Mouse (Mus musculus) ovary, postnatal 10 days (tissue): ENCODE results near the gene Tcp11.

ENCODE experiments used
- DNase-seq: peaks from one replicate; pipeline ENCODE4 v3.0.0; 2022; ENCODE audit warnings: low spot score

Gene Tcp11

GRCm38 (mm10) chr17:28084395-28084905 lies 4.0 kb upstream of the Tcp11 start:
- DNase-seq = no peak

GRCm38 (mm10) chr17:28082863-28083262 lies 2.4 kb upstream of the Tcp11 start:
- DNase-seq = no peak

- no peak for DNase-seq
These were observed 1.4 kb upstream of the Tcp11 start for GRCm38 (mm10) chr17:28081856-28082255.

- no peak for DNase-seq
These were observed 946 bp upstream of the Tcp11 start for GRCm38 (mm10) chr17:28081385-28081784.

GRCm38 (mm10) chr17:28080817-28081165 lies 352 bp upstream of the Tcp11 start:
- no peak for DNase-seq

GRCm38 (mm10) chr17:28079618-28080017 lies 821 bp downstream of the Tcp11 start:
- peak; percentile 66 for DNase-seq

GRCm38 (mm10) chr17:28078028-28078427 lies 2.4 kb downstream of the Tcp11 start:
- DNase-seq = no peak

GRCm38 (mm10) chr17:28074486-28074885 lies 6.0 kb downstream of the Tcp11 start:
- DNase-seq = no peak

GRCm38 (mm10) chr17:28072730-28073129 lies 7.7 kb downstream of the Tcp11 start:
- no peak for DNase-seq

- DNase-seq = no peak
These were observed 10.2 kb downstream of the Tcp11 start for GRCm38 (mm10) chr17:28070256-28070655.

- DNase-seq = no peak
These were observed 11.0 kb downstream of the Tcp11 start for GRCm38 (mm10) chr17:28069446-28069845.

- DNase-seq = no peak
These were observed 13.1 kb downstream of the Tcp11 start for GRCm38 (mm10) chr17:28067303-28067702.

GRCm38 (mm10) chr17:28063163-28063562 lies 17.3 kb downstream of the Tcp11 start:
- DNase-seq = no peak

- no peak for DNase-seq
These were observed 17.7 kb downstream of the Tcp11 start for GRCm38 (mm10) chr17:28062710-28063109.

- no peak for DNase-seq
These were observed 19.0 kb downstream of the Tcp11 start for GRCm38 (mm10) chr17:28061472-28061871.

- no peak for DNase-seq
These were observed 19.8 kb downstream of the Tcp11 start for GRCm38 (mm10) chr17:28060681-28061080.

- no peak for DNase-seq
These were observed 22.1 kb downstream of the Tcp11 start for GRCm38 (mm10) chr17:28058346-28058745.

GRCm38 (mm10) chr17:28052293-28052863 lies 28.1 kb downstream of the Tcp11 start:
- DNase-seq = no peak

GRCm38 (mm10) chr17:28050210-28050609 lies 30.2 kb downstream of the Tcp11 start:
- no peak for DNase-seq

- no peak for DNase-seq
These were observed 32.0 kb downstream of the Tcp11 start for GRCm38 (mm10) chr17:28048425-28048824.

GRCm38 (mm10) chr17:28047520-28047919 lies 32.9 kb downstream of the Tcp11 start:
- no peak for DNase-seq

- no peak for DNase-seq
These were observed 33.4 kb downstream of the Tcp11 start for GRCm38 (mm10) chr17:28047017-28047416.

GRCm38 (mm10) chr17:28042299-28042771 lies 38.1 kb downstream of the Tcp11 start:
- no peak for DNase-seq

GRCm38 (mm10) chr17:28041298-28041697 lies 39.1 kb downstream of the Tcp11 start:
- DNase-seq = no peak
